Mouse (Mus musculus): Measurements from ENCODE around the gene Vti1a. TPM values are rescaled to one million over a fixed set of nuclear protein-coding genes. Genes with fewer than 3 reads are reported as not detected.

The Vti1a gene
- polyA plus RNA-seq, 1 experiment from 2014 or later = 32.1 TPM

- DNase-seq (ENCODE audit: low spot score) = no peak
Measured at GRCm38 (mm10) chr19:55449506-55449905, 133.4 kb downstream of the Vti1a start.

GRCm38 (mm10) chr19:55456325-55457091 lies 140.4 kb downstream of the Vti1a start:
- Histone ChIP-seq H3K36me3 (no peaks in the 10 kb centered on the region), H3K4me1 (replicated peaks) (peaks cover 14% of the 10 kb centered on the region), H3K27ac (peak overlapping the region; percentile 35; the same call in 1 of the 2 replicates), H3K9me3 (no peaks in the 10 kb centered on the region), H3K27me3 (ENCODE audit: insufficient read depth, poor library complexity, severe bottlenecking) (no peaks in the 10 kb centered on the region), H3K4me3 (no peak overlapping the region)
- 65% methylated on average over 21 of the region's 21 CpGs for WGBS
- DNase-seq (ENCODE audit: low spot score) = no peak

More at GRCm38 (mm10) chr19:55449506-55449905, 133.4 kb downstream of the Vti1a start:
- Histone ChIP-seq H3K27me3 (ENCODE audit: insufficient read depth, poor library complexity, severe bottlenecking) (no peaks in the 10 kb centered on the region), H3K4me3 (no peak overlapping the region), H3K36me3 (no peaks in the 10 kb centered on the region), H3K27ac (no peak overlapping the region), H3K9me3 (no peaks in the 10 kb centered on the region), H3K4me1 (replicated peaks) (peaks cover 21% of the 10 kb centered on the region)
- 63% methylated on average over 6 of the region's 6 CpGs for WGBS

GRCm38 (mm10) chr19:55461963-55462362 lies 145.9 kb downstream of the Vti1a start:
- WGBS = 94% methylated on average over 12 of the region's 12 CpGs

GRCm38 (mm10) chr19:55463670-55464069 lies 147.6 kb downstream of the Vti1a start:
- peaks cover 6% of the 10 kb centered on the region; the same call in 1 of the 2 replicates for H3K4me1 ChIP-seq (replicated peaks)
- H3K4me3 ChIP-seq = no peak overlapping the region
- 92% methylated on average over 4 of the region's 4 CpGs for whole genome bisulfite sequencing
- no peak for DNase-seq (ENCODE audit: low spot score)
- no peaks in the 10 kb centered on the region for H3K36me3 ChIP-seq
- H3K27me3 ChIP-seq (ENCODE audit: insufficient read depth, poor library complexity, severe bottlenecking) = no peaks in the 10 kb centered on the region
- no peak overlapping the region for H3K27ac ChIP-seq
- H3K9me3 ChIP-seq = no peaks in the 10 kb centered on the region

More at GRCm38 (mm10) chr19:55461963-55462362, 145.9 kb downstream of the Vti1a start:
- no peaks in the 10 kb centered on the region for H3K9me3 ChIP-seq
- peaks cover 6% of the 10 kb centered on the region; the same call in 1 of the 2 replicates for H3K4me1 ChIP-seq (replicated peaks)
- DNase-seq (ENCODE audit: low spot score) = no peak
- H3K27ac ChIP-seq = no peak overlapping the region
- H3K27me3 ChIP-seq (ENCODE audit: insufficient read depth, poor library complexity, severe bottlenecking) = no peaks in the 10 kb centered on the region
- no peak overlapping the region for H3K4me3 ChIP-seq
- H3K36me3 ChIP-seq = no peaks in the 10 kb centered on the region

- no peaks in the 10 kb centered on the region for H3K27me3 ChIP-seq (ENCODE audit: insufficient read depth, poor library complexity, severe bottlenecking)
- H3K36me3 ChIP-seq = no peaks in the 10 kb centered on the region
- WGBS = 70% methylated on average over 21 of the region's 21 CpGs
- DNase-seq (ENCODE audit: low spot score) = no peak
- H3K27ac ChIP-seq = peak overlapping the region; percentile 13; the same call in 1 of the 2 replicates
- no peaks in the 10 kb centered on the region for H3K9me3 ChIP-seq
- H3K4me3 ChIP-seq = no peak overlapping the region
- peaks cover 17% of the 10 kb centered on the region for H3K4me1 ChIP-seq (replicated peaks)
Measured at GRCm38 (mm10) chr19:55469301-55470051, 153.4 kb downstream of the Vti1a start.

- no peak overlapping the region for H3K27ac ChIP-seq
- no peak for DNase-seq (ENCODE audit: low spot score)
- no peaks in the 10 kb centered on the region for H3K27me3 ChIP-seq (ENCODE audit: insufficient read depth, poor library complexity, severe bottlenecking)
- no peaks in the 10 kb centered on the region for H3K36me3 ChIP-seq
- WGBS = 85% methylated on average over 8 of the region's 8 CpGs
- no peaks in the 10 kb centered on the region for H3K9me3 ChIP-seq
- H3K4me1 ChIP-seq (replicated peaks) = peaks cover 17% of the 10 kb centered on the region
- H3K4me3 ChIP-seq = no peak overlapping the region
Measured at GRCm38 (mm10) chr19:55472582-55472981, 156.5 kb downstream of the Vti1a start.

- DNase-seq (ENCODE audit: low spot score) = no peak
- no peaks in the 10 kb centered on the region for H3K27me3 ChIP-seq (ENCODE audit: insufficient read depth, poor library complexity, severe bottlenecking)
- no peaks in the 10 kb centered on the region for H3K36me3 ChIP-seq
- H3K27ac ChIP-seq = no peak overlapping the region
- H3K9me3 ChIP-seq = no peaks in the 10 kb centered on the region
- 85% methylated on average over 6 of the region's 6 CpGs for WGBS
- peaks cover 12% of the 10 kb centered on the region for H3K4me1 ChIP-seq (replicated peaks)
- no peak overlapping the region for H3K4me3 ChIP-seq
Measured at GRCm38 (mm10) chr19:55474225-55474624, 158.1 kb downstream of the Vti1a start.

GRCm38 (mm10) chr19:55480526-55480925 lies 164.4 kb downstream of the Vti1a start:
- H3K4me3 ChIP-seq = no peak overlapping the region
- no peaks in the 10 kb centered on the region for H3K27me3 ChIP-seq (ENCODE audit: insufficient read depth, poor library complexity, severe bottlenecking)
- no peaks in the 10 kb centered on the region for H3K36me3 ChIP-seq
- DNase-seq (ENCODE audit: low spot score) = no peak
- no peaks in the 10 kb centered on the region for H3K9me3 ChIP-seq
- no peak overlapping the region for H3K27ac ChIP-seq
- peaks cover 14% of the 10 kb centered on the region for H3K4me1 ChIP-seq (replicated peaks)
- WGBS = 92% methylated on average over 5 of the region's 5 CpGs

GRCm38 (mm10) chr19:55481308-55481707 lies 165.2 kb downstream of the Vti1a start:
- Histone ChIP-seq H3K9me3 (no peaks in the 10 kb centered on the region), H3K27ac (peak overlapping the region; percentile 35; the same call in 1 of the 2 replicates), H3K4me1 (replicated peaks) (peaks cover 14% of the 10 kb centered on the region), H3K4me3 (no peak overlapping the region), H3K36me3 (no peaks in the 10 kb centered on the region), H3K27me3 (ENCODE audit: insufficient read depth, poor library complexity, severe bottlenecking) (no peaks in the 10 kb centered on the region)
- DNase-seq (ENCODE audit: low spot score) = peak; percentile 35
- 28% methylated on average over 5 of the region's 5 CpGs for WGBS

- DNase-seq (ENCODE audit: low spot score) = no peak
- Histone ChIP-seq H3K27me3 (ENCODE audit: insufficient read depth, poor library complexity, severe bottlenecking) (peaks cover 4% of the 10 kb centered on the region), H3K36me3 (no peaks in the 10 kb centered on the region), H3K9me3 (no peaks in the 10 kb centered on the region), H3K4me1 (replicated peaks) (peaks cover 14% of the 10 kb centered on the region), H3K27ac (no peak overlapping the region), H3K4me3 (no peak overlapping the region)
- WGBS = 80% methylated on average over 5 of the region's 5 CpGs
Measured at GRCm38 (mm10) chr19:55483526-55483925, 167.4 kb downstream of the Vti1a start.

- Histone ChIP-seq H3K36me3 (no peaks in the 10 kb centered on the region), H3K27me3 (ENCODE audit: insufficient read depth, poor library complexity, severe bottlenecking) (peaks cover 11% of the 10 kb centered on the region), H3K9me3 (no peaks in the 10 kb centered on the region), H3K27ac (no peak overlapping the region), H3K4me1 (replicated peaks) (peaks cover 14% of the 10 kb centered on the region), H3K4me3 (no peak overlapping the region)
- 75% methylated on average over 6 of the region's 6 CpGs for WGBS
- no peak for DNase-seq (ENCODE audit: low spot score)
Measured at GRCm38 (mm10) chr19:55484559-55484958, 168.5 kb downstream of the Vti1a start.

- H3K36me3 ChIP-seq = no peaks in the 10 kb centered on the region
- peaks cover 14% of the 10 kb centered on the region for H3K27me3 ChIP-seq (ENCODE audit: insufficient read depth, poor library complexity, severe bottlenecking)
- 75% methylated on average over 4 of the region's 4 CpGs for WGBS
- H3K9me3 ChIP-seq = no peaks in the 10 kb centered on the region
- no peak overlapping the region for H3K27ac ChIP-seq
- no peak for DNase-seq (ENCODE audit: low spot score)
- peaks cover 17% of the 10 kb centered on the region for H3K4me1 ChIP-seq (replicated peaks)
- no peak overlapping the region for H3K4me3 ChIP-seq
Measured at GRCm38 (mm10) chr19:55486473-55486872, 170.4 kb downstream of the Vti1a start.

Data from hindbrain, embryonic 10.5 days (tissue).